Mouse (Mus musculus): ENCODE data around the gene Proz.
"Not testable (repeated sequence)": the region's sequence is repeated elsewhere in the genome, so short reads cannot be mapped to it uniquely, and the experiment has no call there.

Proz gene

DNA sequence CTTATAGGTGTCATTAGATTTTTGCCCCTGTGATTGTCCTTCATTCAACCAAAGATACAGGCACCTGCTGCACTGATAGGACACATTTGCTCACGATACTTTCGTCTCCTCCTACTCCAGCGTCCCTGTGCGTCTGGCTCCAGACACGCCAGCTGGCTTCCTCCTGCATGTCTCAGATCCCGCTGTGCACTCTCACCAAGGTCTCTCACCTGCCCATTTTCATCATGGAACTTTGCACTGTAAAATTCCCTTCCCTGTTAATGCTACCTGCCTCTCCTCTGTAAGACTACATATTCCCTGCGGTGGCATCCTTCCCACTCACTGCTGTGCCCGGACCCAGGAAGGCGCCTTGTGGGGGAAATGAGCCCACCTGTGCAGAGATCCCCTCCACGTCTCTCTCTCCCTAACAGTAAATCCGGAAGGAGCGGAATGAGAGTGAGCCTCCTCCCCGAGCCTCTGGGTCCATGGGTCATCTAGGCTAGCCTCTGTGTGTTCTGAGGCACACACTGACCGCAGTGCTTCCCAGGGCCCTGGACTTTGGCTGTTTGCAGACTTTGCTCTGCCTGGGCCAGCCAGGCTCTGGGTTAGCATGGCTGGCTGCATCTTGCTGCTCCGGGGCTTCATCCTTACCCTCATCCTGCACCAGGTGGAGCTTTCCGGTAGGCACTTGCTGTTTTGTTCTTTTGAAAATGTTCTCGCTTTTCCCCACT, at the start of gene Proz:
TSS of gene Proz (plus strand) at position 474 of the 710 bp plus-strand sequence.
- DNase-seq: no peak

- no peak for DNase-seq
Measured at GRCm38 (mm10) chr8:13019560-13019959, 41.2 kb upstream of the Proz start.

GRCm38 (mm10) chr8:13021830-13022229, 38.9 kb upstream of the Proz start:
- DNase-seq: no peak

- peak; percentile 36 for DNase-seq
Measured at GRCm38 (mm10) chr8:13025487-13026224, 35.1 kb upstream of the Proz start, which contains the start of gene F7. TSS of gene F7 (plus strand) at chr8:13026034.

GRCm38 (mm10) chr8:13027615-13028014, 33.1 kb upstream of the Proz start:
- DNase-seq: no peak

GRCm38 (mm10) chr8:13028482-13028881, 32.2 kb upstream of the Proz start:
- no peak for DNase-seq

DNA sequence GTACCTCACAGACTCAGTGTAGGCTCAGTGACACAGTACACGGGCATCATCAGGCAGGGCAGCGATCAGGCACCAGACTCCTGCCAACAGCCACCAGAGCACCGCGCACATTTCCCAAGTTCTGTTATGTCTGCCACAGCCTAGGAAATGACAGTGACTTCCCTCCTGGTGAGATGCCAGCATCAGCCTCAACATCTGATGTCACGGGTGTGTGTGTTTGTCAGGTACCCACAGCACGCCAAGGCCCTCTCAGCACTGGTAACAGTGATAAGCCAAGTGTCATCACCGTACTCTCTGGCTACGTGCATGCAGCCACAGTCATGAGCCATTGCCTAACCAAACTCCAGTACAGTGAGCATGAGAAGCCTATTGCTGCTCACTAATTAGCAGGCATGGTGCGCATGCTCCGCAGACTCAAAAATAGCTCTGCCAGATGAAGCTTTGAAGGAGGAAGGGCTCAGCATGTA, 24.3 kb upstream of the Proz start:
- DNase-seq: no peak

- no peak for DNase-seq
Measured at GRCm38 (mm10) chr8:13037015-13037414, 23.7 kb upstream of the Proz start, which contains the start of gene F10. TSS of gene F10 (plus strand) at chr8:13037308.

DNA sequence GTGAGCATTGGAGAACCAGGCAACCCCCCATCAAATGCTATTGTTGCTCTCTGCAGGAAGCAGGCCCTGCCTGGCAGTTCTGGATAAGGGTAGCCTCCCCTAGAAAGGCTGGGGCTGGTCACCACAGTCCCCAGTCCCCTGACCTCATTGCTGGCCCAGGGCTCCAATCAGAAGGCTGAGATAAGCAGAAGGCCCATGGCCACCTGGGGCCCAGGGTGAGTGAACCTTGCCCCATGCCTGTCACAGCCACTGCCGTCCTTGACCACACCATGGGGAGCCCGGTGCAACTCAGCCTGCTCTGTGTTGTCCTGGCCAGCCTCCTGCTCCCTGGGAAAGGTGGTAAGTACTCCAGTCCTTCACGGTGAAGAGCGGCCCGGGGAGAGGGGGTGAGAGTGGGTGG, 23.1 kb upstream of the Proz start:
- no peak for DNase-seq

- no peak for DNase-seq
Measured at GRCm38 (mm10) chr8:13039054-13039453, 21.7 kb upstream of the Proz start.

- no peak for DNase-seq
Measured at GRCm38 (mm10) chr8:13041459-13041858, 19.3 kb upstream of the Proz start.

DNA sequence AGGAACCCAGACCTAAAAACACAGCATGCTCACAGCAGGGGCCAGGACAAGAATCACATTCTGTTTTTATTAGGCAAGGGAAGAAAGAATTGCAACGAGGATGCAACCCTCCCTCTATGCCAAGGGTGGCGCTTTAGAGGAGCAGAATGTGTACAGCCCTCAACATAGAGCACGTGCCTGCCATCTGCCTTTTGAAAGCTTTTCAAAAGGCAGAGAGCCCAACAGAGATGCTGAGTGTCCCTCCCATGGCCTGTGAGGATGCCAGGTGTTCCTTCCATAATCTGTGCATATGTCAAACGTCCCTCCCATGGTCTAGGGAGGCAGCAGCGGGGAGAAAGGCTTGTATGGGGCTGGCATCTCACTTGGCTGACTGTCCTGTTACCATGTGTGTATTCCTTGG, 13.1 kb upstream of the Proz start:
- no peak for DNase-seq

- DNase-seq: no peak
Measured at GRCm38 (mm10) chr8:13050550-13050949, 10.2 kb upstream of the Proz start.

DNA sequence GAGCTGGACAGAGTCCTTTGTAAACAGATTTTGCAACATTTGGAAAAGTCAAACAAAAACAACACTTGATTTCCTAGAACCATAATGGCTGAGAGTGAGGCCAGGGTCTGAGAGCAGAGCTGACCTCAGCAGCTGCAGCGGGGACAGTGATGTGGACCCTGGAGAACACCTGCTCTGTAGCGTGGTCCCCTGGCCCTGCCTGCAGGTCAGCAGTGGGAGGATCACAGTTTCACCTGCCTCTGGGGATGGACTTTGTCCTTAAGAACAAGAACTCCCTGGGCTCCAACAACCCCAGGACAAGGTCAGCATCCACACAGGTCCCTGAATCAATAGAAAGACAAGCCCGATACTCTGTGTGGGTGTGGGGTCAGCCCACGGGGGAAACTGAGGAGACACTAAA, 3.4 kb upstream of the Proz start:
- no peak for DNase-seq

GRCm38 (mm10) chr8:13063112-13063511, 2.4 kb downstream of the Proz start:
- no peak for DNase-seq

DNA sequence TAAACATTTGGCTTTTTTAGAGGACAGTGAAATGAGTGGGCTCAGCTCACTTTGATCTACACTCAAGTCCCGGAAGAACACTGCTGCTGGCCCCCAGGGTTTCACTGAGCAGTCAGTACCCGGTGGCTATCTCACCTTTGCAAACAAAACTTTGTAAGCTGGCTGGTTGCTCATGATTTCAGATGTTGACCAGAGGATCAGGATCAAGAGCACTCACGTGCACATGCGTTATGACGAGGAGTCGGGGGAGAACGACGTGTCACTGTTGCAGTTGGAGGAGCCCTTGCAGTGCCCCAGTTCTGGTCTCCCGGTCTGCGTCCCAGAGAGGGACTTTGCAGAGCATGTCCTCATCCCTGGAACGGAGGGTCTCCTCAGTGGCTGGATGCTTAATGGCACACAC, 12.5 kb downstream of the Proz start:
- DNase-seq: no peak

DNA sequence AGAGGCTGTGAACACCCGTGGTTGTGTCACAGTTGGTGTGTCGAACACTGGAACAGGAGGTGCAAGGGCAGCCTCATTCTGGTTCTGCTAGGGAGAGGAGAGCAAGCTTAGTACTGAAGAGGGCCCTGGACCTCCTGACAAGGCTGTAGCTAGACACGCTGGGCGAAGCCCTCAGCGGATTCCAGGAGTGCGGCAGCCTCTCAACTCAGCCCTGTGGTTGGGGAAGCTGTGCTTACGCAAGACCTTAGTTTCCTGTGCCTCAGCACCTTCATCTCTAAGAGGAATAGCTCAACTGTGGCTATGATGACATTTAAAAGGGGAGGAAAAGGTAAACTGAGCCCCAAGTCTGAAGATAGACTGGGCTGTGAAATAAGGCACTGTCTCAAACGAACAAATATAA, 14.3 kb downstream of the Proz start:
- DNase-seq: no peak

- not testable (repeated sequence) for DNase-seq
Measured at GRCm38 (mm10) chr8:13075579-13075978, 14.9 kb downstream of the Proz start.

- no peak for DNase-seq
Measured at GRCm38 (mm10) chr8:13077542-13077941, 16.8 kb downstream of the Proz start.

DNA sequence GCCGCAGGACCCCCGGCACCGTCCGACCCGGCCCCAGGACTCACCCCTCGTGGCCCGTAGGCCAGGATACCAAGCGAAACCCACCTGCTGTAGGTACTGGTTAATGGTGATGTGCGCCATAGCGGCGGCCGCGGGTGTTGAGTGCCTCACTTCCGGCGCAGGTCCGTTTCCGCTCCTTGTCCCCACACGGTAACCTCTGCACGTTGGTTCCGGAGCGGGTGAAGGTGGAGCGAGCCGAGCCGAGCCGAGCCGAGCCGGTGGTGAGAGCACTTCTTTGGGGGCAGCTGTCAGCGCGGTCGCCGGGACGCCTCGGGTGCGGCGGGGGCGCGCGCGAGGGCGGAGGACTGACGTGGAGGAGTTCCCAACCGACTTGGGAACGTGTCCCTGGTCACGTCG, 44.0 kb downstream of the Proz start:
- DNase-seq: peak; percentile 92

- peak; percentile 99 for DNase-seq
Measured at GRCm38 (mm10) chr8:13105087-13105881, 44.6 kb downstream of the Proz start, which contains the start of the genes Pcid2 and Cul4a. TSS of gene Pcid2 (minus strand) at chr8:13105459. TSS of gene Cul4a (plus strand) at chr8:13105621.

DNA sequence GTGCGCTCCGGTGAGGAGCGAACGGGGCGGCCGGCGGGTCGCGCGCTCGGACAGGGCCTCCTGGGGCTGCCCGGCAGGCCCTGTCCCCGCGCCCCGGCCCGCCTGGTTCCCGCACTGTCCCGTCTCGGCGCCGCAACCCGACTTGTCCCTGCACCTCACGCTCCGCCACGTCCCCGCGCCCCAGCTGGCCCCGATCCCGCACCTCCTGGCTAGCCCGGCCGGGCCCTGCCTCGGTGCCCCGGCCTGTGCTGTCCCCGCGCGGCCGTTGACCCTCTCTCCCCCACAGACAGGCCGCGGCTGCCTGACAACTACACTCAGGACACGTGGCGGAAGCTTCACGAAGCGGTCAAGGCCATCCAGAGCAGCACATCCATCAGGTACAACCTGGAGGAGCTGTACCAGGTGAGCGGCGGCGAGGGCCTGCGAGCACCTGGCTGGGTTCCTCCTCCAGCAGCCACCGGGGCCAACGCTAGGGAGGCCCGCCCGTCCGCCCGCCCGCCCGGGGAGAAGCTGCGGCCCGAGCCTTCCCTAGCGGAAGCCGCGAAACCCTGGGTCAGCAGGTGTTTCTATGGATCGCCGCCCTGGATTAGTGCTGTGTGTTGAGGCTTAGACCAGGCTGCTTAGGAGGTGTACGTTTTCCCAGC, 45.3 kb downstream of the Proz start:
- DNase-seq: peak; percentile 53
